Mouse (Mus musculus): ENCODE data around the gene Fgd5. TPM values are rescaled to one million over a fixed set of nuclear protein-coding genes. Genes with fewer than 3 reads are reported as not detected.
A peak's percentile ranks its signal among the peaks of the same experiment; 100 is the strongest.

Fgd5 gene
- polyA plus RNA-seq, 1 experiment from 2014 or later = 21.0 TPM

GRCm38 (mm10) chr6:92042055-92042454 is 63.4 kb downstream of the Fgd5 start:
- Histone ChIP-seq H3K4me1 (replicated peaks; ENCODE audit: control insufficient read depth, insufficient read depth, low read length) (peaks cover 9% of the 10 kb centered on the region), H3K9ac (ENCODE audit: low read length) (no peak overlapping the region), H3K27ac (ENCODE audit: low read length) (peak overlapping the region; percentile 50), H3K4me2 (ENCODE audit: low read depth, low read length) (no peak overlapping the region), H3K4me3 (ENCODE audit: low read length) (no peak overlapping the region), H3K27me3 (ENCODE audit: control insufficient read depth, insufficient read depth, low read depth, low read length) (no peaks in the 10 kb centered on the region), H3K36me3 (ENCODE audit: control insufficient read depth, insufficient read depth, low read length) (no peaks in the 10 kb centered on the region), H3K9me3 (ENCODE audit: control insufficient read depth, low read length) (no peaks in the 10 kb centered on the region)
- WGBS = 62% methylated on average over 4 of the region's 4 CpGs
- peak; percentile 81 for ATAC-seq (ENCODE audit: low read depth)

DNA sequence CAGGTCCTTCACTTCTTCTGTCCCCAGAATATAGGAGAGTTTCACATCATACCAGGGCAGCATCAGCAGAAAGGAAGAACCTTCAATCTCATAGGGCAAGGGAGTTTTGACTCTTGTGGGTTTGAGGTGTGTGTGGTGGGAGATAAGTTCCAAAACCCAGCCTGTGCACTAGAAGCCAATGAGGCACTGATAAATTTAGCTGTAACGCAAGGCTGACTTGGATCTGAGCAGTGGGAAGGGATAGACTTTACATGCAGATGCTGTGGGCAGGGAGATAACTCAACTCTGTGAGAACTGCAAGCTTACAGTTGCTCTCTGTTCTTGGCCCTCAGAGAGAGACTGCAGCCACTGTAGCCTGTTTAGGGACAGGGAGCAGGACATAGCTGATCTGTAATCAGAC is 64.2 kb downstream of the Fgd5 start:
- Histone ChIP-seq H3K27ac (ENCODE audit: low read length) (no peak overlapping the region), H3K36me3 (ENCODE audit: control insufficient read depth, insufficient read depth, low read length) (no peaks in the 10 kb centered on the region), H3K4me2 (ENCODE audit: low read depth, low read length) (no peak overlapping the region), H3K9me3 (ENCODE audit: control insufficient read depth, low read length) (no peaks in the 10 kb centered on the region), H3K27me3 (ENCODE audit: control insufficient read depth, insufficient read depth, low read depth, low read length) (no peaks in the 10 kb centered on the region), H3K9ac (ENCODE audit: low read length) (no peak overlapping the region), H3K4me3 (ENCODE audit: low read length) (no peak overlapping the region), H3K4me1 (replicated peaks; ENCODE audit: control insufficient read depth, insufficient read depth, low read length) (peaks cover 6% of the 10 kb centered on the region)
- WGBS = 81% methylated on average over 1 of the region's 1 CpGs
- no peak for ATAC-seq (ENCODE audit: low read depth)

DNA sequence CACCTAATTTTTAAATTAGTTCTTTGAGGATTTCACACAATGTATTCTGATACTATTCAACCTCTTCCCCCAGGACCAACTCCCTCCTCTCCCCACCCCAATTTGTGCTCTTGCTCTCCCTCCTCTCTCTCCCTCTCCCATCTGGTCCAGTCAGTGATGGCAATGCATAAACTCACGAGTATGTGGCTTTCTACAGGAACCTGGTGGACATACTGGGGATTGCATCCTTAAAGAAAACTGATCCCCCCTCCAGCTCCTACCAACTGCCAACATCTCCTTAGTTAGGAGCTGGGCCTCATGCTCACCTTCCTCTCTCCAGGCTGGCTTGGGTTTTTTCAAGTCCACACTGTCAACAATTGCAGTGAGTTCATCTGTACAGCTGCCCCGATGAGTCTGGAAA is 79.1 kb downstream of the Fgd5 start:
- H3K9ac ChIP-seq (ENCODE audit: low read length) = no peak overlapping the region
- no peaks in the 10 kb centered on the region for H3K27me3 ChIP-seq (ENCODE audit: control insufficient read depth, insufficient read depth, low read depth, low read length)
- no peak overlapping the region for H3K27ac ChIP-seq (ENCODE audit: low read length)
- no peaks in the 10 kb centered on the region for H3K4me1 ChIP-seq (replicated peaks; ENCODE audit: control insufficient read depth, insufficient read depth, low read length)
- H3K9me3 ChIP-seq (ENCODE audit: control insufficient read depth, low read length) = no peaks in the 10 kb centered on the region
- 54% methylated on average over 2 of the region's 2 CpGs for WGBS
- no peak overlapping the region for H3K4me3 ChIP-seq (ENCODE audit: low read length)
- ATAC-seq (ENCODE audit: low read depth) = no peak
- no peak overlapping the region for H3K4me2 ChIP-seq (ENCODE audit: low read depth, low read length)
- H3K36me3 ChIP-seq (ENCODE audit: control insufficient read depth, insufficient read depth, low read length) = no peaks in the 10 kb centered on the region

GRCm38 (mm10) chr6:92061725-92062124 is 83.0 kb downstream of the Fgd5 start:
- no peak overlapping the region for H3K9ac ChIP-seq (ENCODE audit: low read length)
- H3K27me3 ChIP-seq (ENCODE audit: control insufficient read depth, insufficient read depth, low read depth, low read length) = no peaks in the 10 kb centered on the region
- H3K4me2 ChIP-seq (ENCODE audit: low read depth, low read length) = no peak overlapping the region
- no peak for ATAC-seq (ENCODE audit: low read depth)
- no peaks in the 10 kb centered on the region for H3K9me3 ChIP-seq (ENCODE audit: control insufficient read depth, low read length)
- WGBS = 37% methylated on average over 5 of the region's 5 CpGs
- H3K4me3 ChIP-seq (ENCODE audit: low read length) = no peak overlapping the region
- no peaks in the 10 kb centered on the region for H3K36me3 ChIP-seq (ENCODE audit: control insufficient read depth, insufficient read depth, low read length)
- H3K27ac ChIP-seq (ENCODE audit: low read length) = no peak overlapping the region
- H3K4me1 ChIP-seq (replicated peaks; ENCODE audit: control insufficient read depth, insufficient read depth, low read length) = no peaks in the 10 kb centered on the region

DNA sequence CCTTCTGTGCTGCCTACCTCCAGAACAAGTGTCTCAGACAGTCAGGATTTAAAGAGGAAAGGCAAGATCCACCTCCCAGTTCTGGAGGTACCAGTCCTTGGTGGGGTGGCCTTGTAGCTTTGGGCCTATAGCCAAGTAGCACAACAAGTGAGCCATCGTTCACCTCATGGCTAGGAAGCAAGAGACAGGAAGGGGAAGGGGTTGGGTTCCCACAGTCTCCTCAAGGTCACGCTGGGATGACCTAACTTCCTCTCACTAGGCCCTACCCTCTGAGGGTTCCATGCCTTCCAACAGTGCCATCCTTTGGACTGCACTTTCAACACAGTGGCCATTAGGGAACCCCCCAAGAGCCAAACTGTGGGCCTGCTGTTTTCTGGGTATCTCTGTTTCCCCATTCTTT is 84.8 kb downstream of the Fgd5 start:
- H3K4me2 ChIP-seq (ENCODE audit: low read depth, low read length) = no peak overlapping the region
- no peaks in the 10 kb centered on the region for H3K9me3 ChIP-seq (ENCODE audit: control insufficient read depth, low read length)
- no peak overlapping the region for H3K27ac ChIP-seq (ENCODE audit: low read length)
- no peaks in the 10 kb centered on the region for H3K27me3 ChIP-seq (ENCODE audit: control insufficient read depth, insufficient read depth, low read depth, low read length)
- H3K36me3 ChIP-seq (ENCODE audit: control insufficient read depth, insufficient read depth, low read length) = no peaks in the 10 kb centered on the region
- 57% methylated on average over 2 of the region's 2 CpGs for WGBS
- no peak for ATAC-seq (ENCODE audit: low read depth)
- H3K4me1 ChIP-seq (replicated peaks; ENCODE audit: control insufficient read depth, insufficient read depth, low read length) = no peaks in the 10 kb centered on the region
- no peak overlapping the region for H3K9ac ChIP-seq (ENCODE audit: low read length)
- no peak overlapping the region for H3K4me3 ChIP-seq (ENCODE audit: low read length)

DNA sequence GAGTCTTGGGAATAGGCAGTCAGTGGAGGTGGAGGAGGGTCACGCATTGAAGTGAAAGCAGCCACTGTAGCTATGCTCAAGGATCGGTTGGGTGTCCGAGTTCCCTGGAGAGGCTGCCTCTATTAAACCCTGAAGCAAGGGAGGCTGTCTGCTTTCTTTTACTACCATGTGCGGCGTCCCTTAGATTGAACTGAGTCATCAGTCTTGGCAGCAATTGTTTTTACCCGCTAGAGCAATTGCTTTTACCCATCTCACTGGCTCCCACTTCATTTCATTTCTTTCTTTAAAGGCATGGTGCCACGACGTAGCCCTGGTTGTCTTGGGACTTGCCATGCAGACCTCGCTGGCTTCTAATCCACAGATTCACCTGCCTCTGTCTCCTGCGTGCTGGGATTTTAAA is 85.4 kb downstream of the Fgd5 start:
- Histone ChIP-seq H3K27me3 (ENCODE audit: control insufficient read depth, insufficient read depth, low read depth, low read length) (no peaks in the 10 kb centered on the region), H3K4me3 (ENCODE audit: low read length) (no peak overlapping the region), H3K36me3 (ENCODE audit: control insufficient read depth, insufficient read depth, low read length) (no peaks in the 10 kb centered on the region), H3K9ac (ENCODE audit: low read length) (no peak overlapping the region), H3K27ac (ENCODE audit: low read length) (no peak overlapping the region), H3K9me3 (ENCODE audit: control insufficient read depth, low read length) (no peaks in the 10 kb centered on the region), H3K4me1 (replicated peaks; ENCODE audit: control insufficient read depth, insufficient read depth, low read length) (no peaks in the 10 kb centered on the region), H3K4me2 (ENCODE audit: low read depth, low read length) (no peak overlapping the region)
- 83% methylated on average over 10 of the region's 10 CpGs for WGBS
- no peak for ATAC-seq (ENCODE audit: low read depth)

DNA sequence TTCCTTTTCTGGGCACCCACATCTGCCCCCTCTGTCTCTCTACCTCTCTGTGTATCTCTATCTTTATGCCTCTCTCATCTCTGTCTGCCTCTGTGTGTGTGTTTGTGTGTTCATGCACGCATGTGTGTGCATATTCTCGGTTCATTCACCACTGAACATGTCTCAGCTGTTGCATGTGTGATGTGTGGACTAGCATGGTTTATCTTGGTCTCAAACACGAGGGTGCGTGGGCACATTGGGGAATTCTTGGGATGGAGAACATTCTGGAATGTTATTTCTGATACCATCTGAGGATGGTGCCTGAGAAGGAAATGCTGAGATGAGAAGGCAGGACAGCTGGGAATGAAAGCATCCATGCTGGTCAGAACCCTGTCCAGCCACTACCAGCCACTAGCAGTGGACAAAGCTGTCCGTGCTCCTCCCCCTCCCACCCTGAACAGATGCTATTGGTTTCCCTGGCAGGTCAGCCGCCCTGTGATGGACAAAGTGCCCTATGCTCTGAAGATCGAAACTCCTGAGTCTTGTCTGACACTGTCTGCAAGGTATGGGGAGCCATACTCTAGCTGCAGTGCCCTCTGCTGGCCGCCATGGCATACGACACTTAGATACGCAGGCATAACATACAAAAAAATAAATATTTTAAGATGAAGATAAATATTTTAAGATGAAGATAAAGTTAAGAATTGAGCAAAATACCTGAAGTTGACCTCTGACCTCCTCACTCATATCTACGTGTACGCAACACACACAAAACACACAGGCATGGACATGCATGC is 87.2 kb downstream of the Fgd5 start:
- no peaks in the 10 kb centered on the region for H3K36me3 ChIP-seq (ENCODE audit: control insufficient read depth, insufficient read depth, low read length)
- H3K4me3 ChIP-seq (ENCODE audit: low read length) = no peak overlapping the region
- no peaks in the 10 kb centered on the region for H3K9me3 ChIP-seq (ENCODE audit: control insufficient read depth, low read length)
- no peak overlapping the region for H3K4me2 ChIP-seq (ENCODE audit: low read depth, low read length)
- ATAC-seq (ENCODE audit: low read depth) = 0 out of 2 replicates have a peak, but pooled peaks have one; percentile 24
- no peak overlapping the region for H3K9ac ChIP-seq (ENCODE audit: low read length)
- no peak overlapping the region for H3K27ac ChIP-seq (ENCODE audit: low read length)
- H3K4me1 ChIP-seq (replicated peaks; ENCODE audit: control insufficient read depth, insufficient read depth, low read length) = no peaks in the 10 kb centered on the region
- WGBS = 49% methylated on average over 12 of the region's 12 CpGs
- H3K27me3 ChIP-seq (ENCODE audit: control insufficient read depth, insufficient read depth, low read depth, low read length) = no peaks in the 10 kb centered on the region

- Histone ChIP-seq H3K27me3 (ENCODE audit: control insufficient read depth, insufficient read depth, low read depth, low read length) (no peaks in the 10 kb centered on the region), H3K9ac (ENCODE audit: low read length) (no peak overlapping the region), H3K4me1 (replicated peaks; ENCODE audit: control insufficient read depth, insufficient read depth, low read length) (no peaks in the 10 kb centered on the region), H3K27ac (ENCODE audit: low read length) (no peak overlapping the region), H3K4me2 (ENCODE audit: low read depth, low read length) (no peak overlapping the region), H3K36me3 (ENCODE audit: control insufficient read depth, insufficient read depth, low read length) (no peaks in the 10 kb centered on the region), H3K9me3 (ENCODE audit: control insufficient read depth, low read length) (no peaks in the 10 kb centered on the region), H3K4me3 (ENCODE audit: low read length) (no peak overlapping the region)
- 35% methylated on average over 16 of the region's 16 CpGs for WGBS
- peak; percentile 79 for ATAC-seq (ENCODE audit: low read depth)
Measured at GRCm38 (mm10) chr6:92067146-92067790, 88.6 kb downstream of the Fgd5 start.

- 33% methylated on average over 15 of the region's 15 CpGs for WGBS
- no peak overlapping the region for H3K9ac ChIP-seq (ENCODE audit: low read length)
- H3K27ac ChIP-seq (ENCODE audit: low read length) = no peak overlapping the region
- H3K4me2 ChIP-seq (ENCODE audit: low read depth, low read length) = no peak overlapping the region
- no peaks in the 10 kb centered on the region for H3K4me1 ChIP-seq (replicated peaks; ENCODE audit: control insufficient read depth, insufficient read depth, low read length)
- no peaks in the 10 kb centered on the region for H3K36me3 ChIP-seq (ENCODE audit: control insufficient read depth, insufficient read depth, low read length)
- H3K9me3 ChIP-seq (ENCODE audit: control insufficient read depth, low read length) = no peaks in the 10 kb centered on the region
- peak; percentile 50; the same call in 1 of the 2 replicates for ATAC-seq (ENCODE audit: low read depth)
- no peaks in the 10 kb centered on the region for H3K27me3 ChIP-seq (ENCODE audit: control insufficient read depth, insufficient read depth, low read depth, low read length)
- no peak overlapping the region for H3K4me3 ChIP-seq (ENCODE audit: low read length)
Measured at GRCm38 (mm10) chr6:92071121-92071839, 92.6 kb downstream of the Fgd5 start.
